Comparison of ENCODE assay signal across 9 mouse cellular contexts in the genomic region with DNA sequence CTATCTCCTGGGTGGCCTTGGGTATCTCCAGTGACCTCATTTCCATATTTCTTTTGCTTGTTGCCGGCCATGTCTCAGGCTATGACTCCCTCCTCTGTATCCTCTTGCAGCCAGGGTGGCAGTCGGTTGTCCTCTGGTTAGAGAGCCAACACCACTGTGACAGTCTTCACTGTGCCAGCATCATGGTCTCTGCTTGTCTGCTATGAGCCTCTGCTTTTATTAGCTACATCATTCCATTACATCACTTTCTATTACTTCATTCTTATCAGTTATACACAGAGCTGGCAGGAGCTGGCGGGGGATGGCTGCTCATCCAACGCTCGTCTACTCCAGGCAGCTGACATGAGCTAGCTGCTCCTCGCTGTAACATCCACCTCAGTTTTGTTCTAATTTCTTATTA. TPM values are rescaled to one million over a fixed set of nuclear protein-coding genes. Genes with fewer than 3 reads are reported as not detected.
DNase-seq lines count a peak whose midpoint lies in the region.
"Had no signal": no experiment of that assay in that cellular context is flagged by ENCODE, and none has a peak within 500 bp of the region (broad histone marks: within the 10 kb centered on the region; RNA-seq: fewer than 3 reads in every experiment).

No protein-coding gene starts in this region.

- peak; percentile 49 for DNase-seq in adrenal gland, postnatal 14 days
- DNase-seq in adrenal gland, adult 8-10 months = no peak
- DNase-seq in MEL-GATA-1-ER (ENCODE audit: extremely low read depth, low read depth) (peak; percentile 66), liver (peak; percentile 88)
- DNase-seq in heart, adult 8-10 months (ENCODE audit: low spot score) = peak; percentile 63
- no peak for DNase-seq in ovary, postnatal 10 days (ENCODE audit: low spot score)
- no peak for DNase-seq in cerebellum, adult 8-10 months
- no peak for DNase-seq in kidney, adult 9 months

RNA-seq across cellular contexts. Expression of a gene that starts 11.3 kb away (rescaled TPM):
- 0.68 and 1.6 TPM in 2 replicates for total RNA-seq in adrenal gland, postnatal 14 days (2021)
- 1 to 10 TPM in 2 of 4 experiments, under 1 TPM in 2; 0.31 to 4.6 (median 1.5) TPM for total RNA-seq in adrenal gland, adult 8-10 months (2022)
- under 1 TPM in 2 of 4 experiments, not detected in 2; 0.16 to 0.20 TPM for total RNA-seq in heart, adult 8-10 months (2022)
- total RNA-seq: neutrophil, adult 5-6 weeks had no signal

RNA-seq across cellular contexts. Expression of a gene that starts 18.2 kb away (rescaled TPM):
- 51.9 and 52.6 TPM in 2 replicates for total RNA-seq in adrenal gland, postnatal 14 days (2021)
- total RNA-seq in adrenal gland, adult 8-10 months (2022) = 100 to 1,000 TPM in 2 of 4 experiments, 10 to 100 TPM in 2; 21.8 to 161 (median 71.6) TPM
- total RNA-seq in heart, adult 8-10 months (2022) = 100 to 1,000 TPM in 2 of 4 experiments, 10 to 100 TPM in 2; 92.4 to 111 (median 101) TPM

RNA-seq across cellular contexts. Expression of a gene that starts 43.5 kb away (rescaled TPM):
- 0.15 and 0.19 TPM in 2 replicates for total RNA-seq in adrenal gland, postnatal 14 days (2021)
- total RNA-seq in adrenal gland, adult 8-10 months (2022) = under 1 TPM; 0.38 to 0.63 (median 0.46) TPM
- total RNA-seq in heart, adult 8-10 months (2022) = under 1 TPM in 3 of 4 experiments, not detected in 1; 0.06 to 0.34 (median 0.11) TPM
- total RNA-seq: neutrophil, adult 5-6 weeks had no signal

RNA-seq across cellular contexts. Expression of a gene that starts 47.6 kb away (rescaled TPM):
- 8.3 and 10.6 TPM in 2 replicates for total RNA-seq in adrenal gland, postnatal 14 days (2021)
- 10 to 100 TPM in 1 of 4 experiments, 1 to 10 TPM in 3; 6.9 to 14.7 (median 8.7) TPM for total RNA-seq in adrenal gland, adult 8-10 months (2022)
- 1 to 10 TPM; 4.0 to 9.1 (median 4.5) TPM for total RNA-seq in heart, adult 8-10 months (2022)

Comparison
In these comparisons a context has a peak if more than half of its experiments do, and no peak if none do; other contexts are left out.
1. DNase-seq: peak in adrenal gland, postnatal 14 days (single experiment), MEL-GATA-1-ER (single experiment), heart, adult 8-10 months (single experiment) and liver (single experiment); none in adrenal gland, adult 8-10 months (single experiment), ovary, postnatal 10 days (single experiment), cerebellum, adult 8-10 months (single experiment) and kidney, adult 9 months (single experiment).